Mouse (Mus musculus) mammary gland, adult 2 months (tissue): ENCODE data around the gene Ppm1h. TPM values are rescaled to one million over a fixed set of nuclear protein-coding genes. Genes with fewer than 3 reads are reported as not detected.

ENCODE experiments used
- polyA plus RNA-seq: library from polyadenylated mRNA; depleted of rRNA; stranded (reverse); fragments of >200 nt; gene quantifications from 2 replicates; pipeline ENCODE4 v1.2.3, GENCODE M21; 2012; ENCODE audit warnings: low replicate concordance; rRNA removed

Ppm1h gene
- polyA plus RNA-seq, result 6.2 and 13.9 TPM in 2 replicates

GRCm38 (mm10) chr10:122678541-122679436, at the start of gene Ppm1h:
Gene Ppm1h (plus strand): TSS chr10:122678762.

Other genes with a start within 250 kb of the Ppm1h start
- 2.3 and 3.5 TPM in 2 replicates for gene Avpr1a, start 230.3 kb upstream of the Ppm1h start, polyA plus RNA-seq